Mouse (Mus musculus) activated CD4-positive, CD25-positive, alpha-beta regulatory T cell, adult 4 months (primary cell): ENCODE data around the gene Tecta. TPM values are rescaled to one million over a fixed set of nuclear protein-coding genes. Genes with fewer than 3 reads are reported as not detected.

Experiments
- ATAC-seq: one replicate; pipeline ENCODE4 v1.8.0; 2017
- polyA plus RNA-seq, 2 experiments: library from polyadenylated mRNA; unstranded; fragments of 100-300 nt; shearing (Covaris generic); gene quantifications; one replicate each; pipeline ENCODE4 v1.2.1; 2017

The Tecta gene
- polyA plus RNA-seq, 2 experiments from 2014 or later = not detected

GRCm38 (mm10) chr9:42385656-42386055 is 14.1 kb downstream of the Tecta start:
- no peak for ATAC-seq

- ATAC-seq = no peak
Observed at GRCm38 (mm10) chr9:42382628-42383347, 16.9 kb downstream of the Tecta start.

- ATAC-seq = no peak
Observed at GRCm38 (mm10) chr9:42382063-42382462, 17.7 kb downstream of the Tecta start.

GRCm38 (mm10) chr9:42378071-42378470 is 21.7 kb downstream of the Tecta start:
- ATAC-seq = no peak

GRCm38 (mm10) chr9:42377656-42378055 is 22.1 kb downstream of the Tecta start:
- ATAC-seq = no peak

- no peak for ATAC-seq
Observed at GRCm38 (mm10) chr9:42371670-42372368, 27.9 kb downstream of the Tecta start.

GRCm38 (mm10) chr9:42357585-42357984 is 42.1 kb downstream of the Tecta start:
- no peak for ATAC-seq

- ATAC-seq = no peak
Observed at GRCm38 (mm10) chr9:42354871-42355270, 44.9 kb downstream of the Tecta start.

- no peak for ATAC-seq
Observed at GRCm38 (mm10) chr9:42349791-42350190, 49.9 kb downstream of the Tecta start.

- no peak for ATAC-seq
Observed at GRCm38 (mm10) chr9:42346297-42346696, 53.4 kb downstream of the Tecta start.

GRCm38 (mm10) chr9:42339151-42339550 is 60.6 kb downstream of the Tecta start:
- no peak for ATAC-seq

GRCm38 (mm10) chr9:42337026-42337425 is 62.7 kb downstream of the Tecta start:
- ATAC-seq = no peak

- no peak for ATAC-seq
Observed at GRCm38 (mm10) chr9:42336575-42336974, 63.2 kb downstream of the Tecta start.

GRCm38 (mm10) chr9:42334885-42335284 is 64.8 kb downstream of the Tecta start:
- no peak for ATAC-seq

GRCm38 (mm10) chr9:42332692-42333091 is 67.0 kb downstream of the Tecta start:
- ATAC-seq = no peak

GRCm38 (mm10) chr9:42331341-42331740 is 68.4 kb downstream of the Tecta start:
- no peak for ATAC-seq

- ATAC-seq = no peak
Observed at GRCm38 (mm10) chr9:42329753-42330152, 70.0 kb downstream of the Tecta start.

GRCm38 (mm10) chr9:42326688-42327440 is 72.9 kb downstream of the Tecta start:
- ATAC-seq = no peak

GRCm38 (mm10) chr9:42324640-42325394 is 74.9 kb downstream of the Tecta start:
- ATAC-seq = no peak

- no peak for ATAC-seq
Observed at GRCm38 (mm10) chr9:42323238-42323637, 76.5 kb downstream of the Tecta start.

GRCm38 (mm10) chr9:42321442-42321841 is 78.3 kb downstream of the Tecta start:
- no peak for ATAC-seq

- no peak for ATAC-seq
Observed at GRCm38 (mm10) chr9:42320616-42321015, 79.1 kb downstream of the Tecta start.
